Mouse (Mus musculus) hindbrain, embryonic 12.5 days (tissue): Measurements from ENCODE around the gene Med25. TPM values are rescaled to one million over a fixed set of nuclear protein-coding genes. Genes with fewer than 3 reads are reported as not detected.
A peak's percentile ranks its signal among the peaks of the same experiment; 100 is the strongest.

Experiments
- ATAC-seq: fragments of 200-750 bp; cut with Nextera tagmentation; 2 replicates; pipeline ENCODE4 v1.8.0; 2017; ENCODE audit warnings: moderate TSS enrichment; ENCODE audit not compliant: low FRiP score
- H3K27ac ChIP-seq: fragments of 300-500 bp; sonication (generic); 2 replicates; pipeline ENCODE4 v1.5.1; 2016; ENCODE audit warnings: mild to moderate bottlenecking
- H3K27me3 ChIP-seq: fragments of 300-500 bp; sonication (generic); 2 replicates; pipeline ENCODE4 v1.6.1; 2016; ENCODE audit warnings: mild to moderate bottlenecking
- H3K36me3 ChIP-seq: fragments of 300-500 bp; sonication (generic); 2 replicates; pipeline ENCODE4 v1.6.1; 2016; ENCODE audit warnings: mild to moderate bottlenecking
- H3K4me1 ChIP-seq: fragments of 300-500 bp; sonication (generic); 2 replicates; pipeline ENCODE4 v1.6.1; 2016
- H3K4me2 ChIP-seq: fragments of 300-500 bp; sonication (generic); replicated peaks from 2 replicates; pipeline ENCODE4 v1.6.1; 2016; ENCODE audit warnings: mild to moderate bottlenecking
- H3K4me3 ChIP-seq: fragments of 300-500 bp; sonication (generic); 2 replicates; pipeline ENCODE4 v1.5.1; 2016; ENCODE audit warnings: mild to moderate bottlenecking
- H3K9ac ChIP-seq: fragments of 300-500 bp; sonication (generic); 2 replicates; pipeline ENCODE4 v1.6.1; 2016; ENCODE audit warnings: mild to moderate bottlenecking, moderate library complexity
- H3K9me3 ChIP-seq: fragments of 300-500 bp; sonication (generic); replicated peaks from 2 replicates; pipeline ENCODE4 v1.6.1; 2016; ENCODE audit warnings: mild to moderate bottlenecking
- WGBS: fragments of 180-500 bp; shearing (Covaris S2); methylation state at CpG from one replicate; pipeline ENCODE4 v1.1.7; 2016; 5-methylcytosine and 5-hydroxymethylcytosine counted together
- polyA plus RNA-seq: library from polyadenylated mRNA; unstranded; fragments of >200 nt; fragmentation: Nextera tagmentation; extraction: Ambion mirVana; gene quantifications from 2 replicates; pipeline ENCODE4 v1.2.1, GENCODE M21; 2016

The Med25 gene
- polyA plus RNA-seq, 1 experiment from 2014 or later: 153 TPM

- Histone ChIP-seq H3K4me1 (no peaks in the 10 kb centered on the region), H3K4me3 (no peak overlapping the region), H3K9ac (no peak overlapping the region), H3K4me2 (no peak overlapping the region), H3K9me3 (no peaks in the 10 kb centered on the region), H3K27me3 (no peaks in the 10 kb centered on the region), H3K27ac (no peak overlapping the region), H3K36me3 (peaks cover 91% of the 10 kb centered on the region)
- ATAC-seq: no peak
- 92% methylated on average over 15 of the region's 15 CpGs for WGBS
Observed at GRCm38 (mm10) chr7:44908706-44909476, 16.4 kb upstream of the Med25 start.

GRCm38 (mm10) chr7:44905430-44905829 is 12.9 kb upstream of the Med25 start:
- Histone ChIP-seq H3K4me3 (no peak overlapping the region), H3K4me1 (peaks cover 13% of the 10 kb centered on the region), H3K9me3 (no peaks in the 10 kb centered on the region), H3K27ac (no peak overlapping the region), H3K4me2 (no peak overlapping the region), H3K27me3 (no peaks in the 10 kb centered on the region), H3K36me3 (peaks cover 94% of the 10 kb centered on the region), H3K9ac (peak overlapping the region; percentile 14; the same call in 1 of the 2 replicates)
- no peak for ATAC-seq
- WGBS: 93% methylated on average over 20 of the region's 20 CpGs

GRCm38 (mm10) chr7:44901230-44901722 is 8.8 kb upstream of the Med25 start:
- Histone ChIP-seq H3K4me2 (peak overlapping the region; percentile 41), H3K27me3 (0 out of 2 replicates have a peak, but pooled peaks cover 3% of the 10 kb centered on the region), H3K4me1 (peaks cover 37% of the 10 kb centered on the region), H3K9ac (peak overlapping the region; percentile 44; the same call in 1 of the 2 replicates), H3K9me3 (no peaks in the 10 kb centered on the region), H3K4me3 (peak overlapping the region; percentile 15), H3K27ac (peak overlapping the region; percentile 62; the same call in 1 of the 2 replicates), H3K36me3 (peaks cover 75% of the 10 kb centered on the region)
- WGBS: 19% methylated on average over 21 of the region's 21 CpGs
- 0 out of 2 replicates have a peak, but pooled peaks have one; percentile 21 for ATAC-seq

GRCm38 (mm10) chr7:44900632-44901031 is 8.1 kb upstream of the Med25 start:
- Histone ChIP-seq H3K4me3 (no peak overlapping the region), H3K4me2 (no peak overlapping the region; the same call in 1 of the 2 replicates), H3K9ac (0 out of 2 replicates have a peak overlapping the region, but pooled peaks have one; percentile 32), H3K4me1 (peaks cover 38% of the 10 kb centered on the region), H3K36me3 (peaks cover 69% of the 10 kb centered on the region), H3K9me3 (no peaks in the 10 kb centered on the region), H3K27ac (no peak overlapping the region; the same call in 1 of the 2 replicates), H3K27me3 (0 out of 2 replicates have a peak, but pooled peaks cover 3% of the 10 kb centered on the region)
- 83% methylated on average over 11 of the region's 11 CpGs for WGBS
- ATAC-seq: no peak

GRCm38 (mm10) chr7:44898607-44899006 is 6.1 kb upstream of the Med25 start:
- no peak for ATAC-seq
- Histone ChIP-seq H3K4me3 (0 out of 2 replicates have a peak overlapping the region, but pooled peaks have one; percentile 6), H3K4me1 (peaks cover 49% of the 10 kb centered on the region), H3K27me3 (0 out of 2 replicates have a peak, but pooled peaks cover 3% of the 10 kb centered on the region), H3K9me3 (no peaks in the 10 kb centered on the region), H3K4me2 (no peak overlapping the region; the same call in 1 of the 2 replicates), H3K9ac (no peak overlapping the region), H3K27ac (peak overlapping the region; percentile 7; the same call in 1 of the 2 replicates), H3K36me3 (peaks cover 48% of the 10 kb centered on the region)
- 30% methylated on average over 19 of the region's 19 CpGs for WGBS

- peaks cover 52% of the 10 kb centered on the region for H3K4me1 ChIP-seq
- H3K27ac ChIP-seq: peak overlapping the region; percentile 87
- peaks cover 27% of the 10 kb centered on the region for H3K36me3 ChIP-seq
- H3K9me3 ChIP-seq: no peaks in the 10 kb centered on the region
- H3K9ac ChIP-seq: peak overlapping the region; percentile 60
- peak overlapping the region; percentile 68 for H3K4me2 ChIP-seq
- 0 out of 2 replicates have a peak, but pooled peaks cover 3% of the 10 kb centered on the region for H3K27me3 ChIP-seq
- 32% methylated on average over 10 of the region's 10 CpGs for WGBS
- H3K4me3 ChIP-seq: peak overlapping the region; percentile 44
- no peak for ATAC-seq
Observed at GRCm38 (mm10) chr7:44896499-44896898, 4.0 kb upstream of the Med25 start.

- H3K4me1 ChIP-seq: peaks cover 53% of the 10 kb centered on the region
- under 1% methylated on average over 34 of the region's 34 CpGs for WGBS
- peaks cover 24% of the 10 kb centered on the region for H3K36me3 ChIP-seq
Observed at GRCm38 (mm10) chr7:44895593-44896434, 3.3 kb upstream of the Med25 start, which contains the start of gene Fuz. Gene Fuz, plus strand, starts transcription at chr7:44896079.

GRCm38 (mm10) chr7:44895206-44895592 is 2.7 kb upstream of the Med25 start:
- ATAC-seq: no peak
- 29% methylated on average over 7 of the region's 7 CpGs for WGBS

More at GRCm38 (mm10) chr7:44895593-44896434, 3.3 kb upstream of the Med25 start, which contains the start of gene Fuz:
- peak; percentile 80 for ATAC-seq
- Histone ChIP-seq H3K27me3 (0 out of 2 replicates have a peak, but pooled peaks cover 3% of the 10 kb centered on the region), H3K27ac (peak within 1 kb of the TSS; percentile 87), H3K4me2 (peak within 1 kb of the TSS; percentile 68), H3K4me3 (peak within 1 kb of the TSS; percentile 44), H3K9ac (peak within 1 kb of the TSS; percentile 60), H3K9me3 (no peaks in the 10 kb centered on the region)

GRCm38 (mm10) chr7:44894175-44894574 is 1.7 kb upstream of the Med25 start:
- 0 out of 2 replicates have a peak, but pooled peaks cover 3% of the 10 kb centered on the region for H3K27me3 ChIP-seq
- no peak overlapping the region for H3K4me2 ChIP-seq
- WGBS: 92% methylated on average over 3 of the region's 3 CpGs
- H3K4me3 ChIP-seq: no peak overlapping the region
- no peaks in the 10 kb centered on the region for H3K9me3 ChIP-seq
- no peak for ATAC-seq
- H3K36me3 ChIP-seq: peaks cover 13% of the 10 kb centered on the region
- no peak overlapping the region for H3K9ac ChIP-seq
- peak overlapping the region; percentile 87; the same call in 1 of the 2 replicates for H3K27ac ChIP-seq
- H3K4me1 ChIP-seq: peaks cover 60% of the 10 kb centered on the region

More at GRCm38 (mm10) chr7:44895206-44895592, 2.7 kb upstream of the Med25 start:
- H3K4me2 ChIP-seq: peak overlapping the region; percentile 68
- H3K27ac ChIP-seq: peak overlapping the region; percentile 87
- H3K36me3 ChIP-seq: peaks cover 21% of the 10 kb centered on the region
- H3K4me1 ChIP-seq: peaks cover 57% of the 10 kb centered on the region
- H3K27me3 ChIP-seq: 0 out of 2 replicates have a peak, but pooled peaks cover 3% of the 10 kb centered on the region
- peak overlapping the region; percentile 44 for H3K4me3 ChIP-seq
- no peak overlapping the region for H3K9ac ChIP-seq
- no peaks in the 10 kb centered on the region for H3K9me3 ChIP-seq

- Histone ChIP-seq H3K4me3 (peak overlapping the region; percentile 7; the same call in 1 of the 2 replicates), H3K36me3 (peaks cover 15% of the 10 kb centered on the region), H3K9me3 (no peaks in the 10 kb centered on the region), H3K4me2 (peak overlapping the region; percentile 91), H3K27me3 (no peaks in the 10 kb centered on the region), H3K27ac (peak overlapping the region; percentile 84), H3K9ac (0 out of 2 replicates have a peak overlapping the region, but pooled peaks have one; percentile 36), H3K4me1 (peaks cover 53% of the 10 kb centered on the region)
- 15% methylated on average over 8 of the region's 8 CpGs for WGBS
- ATAC-seq: no peak
Observed at GRCm38 (mm10) chr7:44893197-44893596, 685 bp upstream of the Med25 start.

GRCm38 (mm10) chr7:44891611-44892010 is 901 bp downstream of the Med25 start:
- peaks cover 40% of the 10 kb centered on the region for H3K4me1 ChIP-seq
- ATAC-seq: no peak
- WGBS: 15% methylated on average over 6 of the region's 6 CpGs

More at GRCm38 (mm10) chr7:44891611-44892010, 901 bp downstream of the Med25 start:
- Histone ChIP-seq H3K4me2 (peak overlapping the region; percentile 91), H3K36me3 (peaks cover 16% of the 10 kb centered on the region), H3K4me3 (peak overlapping the region; percentile 87), H3K9ac (peak overlapping the region; percentile 90), H3K27me3 (no peaks in the 10 kb centered on the region), H3K9me3 (no peaks in the 10 kb centered on the region), H3K27ac (peak overlapping the region; percentile 93)
